Mouse (Mus musculus) inflammation-experienced regulatory T-cells, adult 6 months (primary cell): ENCODE data around the gene Rps6ka5. TPM values are rescaled to one million over a fixed set of nuclear protein-coding genes. Genes with fewer than 3 reads are reported as not detected.

Experiments used
- ATAC-seq: one replicate; pipeline ENCODE4 v1.8.0; 2017
- polyA plus RNA-seq, 3 experiments: library from polyadenylated mRNA; unstranded; fragments of 100-300 nt; shearing (Covaris generic); gene quantifications; one replicate each; pipeline ENCODE4 v1.2.1; 2017

Rps6ka5 gene
- polyA plus RNA-seq, 3 experiments from 2014 or later, result 3.1 to 6.5 (median 5.4) TPM

DNA sequence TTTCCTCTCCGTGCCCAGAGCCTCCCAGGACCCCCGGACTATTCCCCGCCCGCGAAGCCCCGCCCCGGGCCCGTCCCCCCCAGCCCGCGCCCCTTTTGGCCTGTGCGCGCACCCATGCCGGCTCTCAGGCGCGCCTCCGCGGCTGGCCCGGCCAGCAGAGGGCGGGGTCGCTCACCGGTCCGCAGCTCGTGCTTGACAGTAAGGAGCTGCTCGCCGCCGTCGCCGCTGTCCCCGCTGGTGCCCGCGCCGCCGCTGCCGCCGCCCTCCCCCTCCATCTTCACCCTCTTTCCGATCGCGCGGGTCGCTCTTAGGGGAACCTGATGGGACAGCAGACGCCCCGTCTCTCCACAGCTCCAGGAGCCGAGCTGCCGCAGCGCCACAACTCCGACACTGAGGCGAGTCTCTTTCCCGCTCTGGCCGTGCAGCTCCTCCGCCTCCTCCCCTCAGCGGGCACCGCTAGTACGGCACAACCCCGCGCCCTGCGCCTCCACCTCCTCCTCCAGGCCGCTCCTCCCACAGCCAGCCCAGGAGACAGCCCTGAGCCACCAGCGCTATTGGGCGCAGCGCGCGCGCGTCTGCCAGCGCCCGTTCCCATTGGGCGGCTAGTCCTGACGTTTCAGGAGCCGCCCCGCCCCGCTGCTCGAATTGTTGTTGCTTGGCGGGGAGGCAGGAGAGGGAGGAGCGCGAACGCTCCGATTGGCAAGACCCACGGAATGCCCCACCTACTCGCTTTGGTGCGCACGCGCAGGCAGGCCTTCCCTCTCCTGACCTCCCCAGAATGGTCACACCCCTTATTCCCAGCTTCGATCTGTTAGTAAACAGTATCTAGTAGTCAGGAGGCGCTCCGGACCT, 2.0 kb downstream of the Rps6ka5 start:
- peak; percentile 95 for ATAC-seq

DNA sequence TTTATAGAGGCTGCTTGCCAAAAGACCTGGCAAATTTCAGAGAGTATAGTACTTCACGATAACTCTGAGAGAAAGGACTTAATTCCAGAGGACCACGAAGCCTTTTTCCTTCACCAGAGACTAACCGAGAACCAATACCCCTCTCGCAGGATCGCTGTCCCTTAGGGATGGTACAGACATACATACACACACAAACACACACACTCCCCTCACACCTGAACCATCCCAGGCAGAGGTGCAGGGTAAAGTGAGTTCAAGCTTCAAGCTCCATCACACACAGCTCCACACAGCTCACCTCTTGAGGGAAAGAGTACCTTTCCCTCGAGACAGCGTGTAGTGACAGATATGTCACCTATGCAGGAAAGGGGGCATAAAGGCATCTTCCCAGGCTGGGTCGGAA, 2.6 kb downstream of the Rps6ka5 start:
- no peak for ATAC-seq

DNA sequence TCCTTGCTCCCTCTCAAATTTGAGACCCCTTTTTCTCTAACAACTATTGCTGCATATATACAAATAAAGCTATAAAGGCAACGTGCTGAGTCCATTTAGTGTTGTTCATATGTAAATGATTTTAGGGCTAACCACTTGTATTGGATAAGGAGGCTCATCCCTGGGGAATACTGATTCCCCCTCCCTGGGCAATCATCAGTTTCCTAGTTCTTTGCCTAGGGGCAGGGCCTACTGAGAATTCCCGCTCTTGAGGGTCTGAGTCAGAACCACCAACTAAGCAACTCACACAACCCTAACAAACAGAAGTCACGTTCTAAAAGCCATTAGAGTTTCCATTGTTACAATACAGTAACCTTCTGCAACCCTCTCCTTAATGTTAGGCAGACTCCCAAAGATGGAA, 6.0 kb downstream of the Rps6ka5 start:
- no peak for ATAC-seq

DNA sequence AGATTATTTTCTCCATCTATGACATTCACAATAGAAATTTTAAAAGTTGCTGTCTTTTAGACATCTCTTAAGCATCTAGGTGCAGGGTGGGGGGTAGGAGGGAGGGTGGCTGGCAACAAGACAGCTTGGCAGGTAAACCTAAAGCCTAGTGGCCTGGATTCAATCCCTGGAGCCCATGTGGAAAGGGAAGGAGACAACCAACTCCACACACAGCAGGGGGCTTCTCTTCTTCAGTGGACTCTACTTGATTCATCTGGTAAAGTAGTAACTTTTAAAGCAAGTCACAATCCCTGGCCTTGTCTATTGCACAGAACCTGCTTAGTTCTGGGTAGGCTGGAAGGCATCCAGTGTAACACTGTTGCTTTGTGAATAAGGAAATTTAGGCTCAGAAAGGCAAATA, 9.3 kb downstream of the Rps6ka5 start:
- ATAC-seq, result no peak

DNA sequence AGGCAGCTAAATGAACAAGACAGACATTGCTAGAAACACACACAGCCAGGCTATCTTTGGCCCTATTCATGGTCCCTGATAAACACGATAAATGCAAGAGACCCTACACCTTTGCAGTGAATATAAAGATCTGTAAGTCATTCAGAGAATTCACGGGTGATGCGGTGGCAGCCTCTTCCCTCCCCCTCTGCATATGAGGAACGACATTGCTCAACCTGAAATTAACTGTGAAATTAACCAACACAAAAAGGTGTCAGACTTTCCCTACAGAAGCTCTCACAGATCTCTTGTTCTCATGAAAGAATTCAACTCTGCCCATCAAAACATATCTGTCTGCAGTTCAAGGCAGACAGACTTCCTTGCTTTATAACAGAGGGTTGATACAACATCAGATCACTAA, 9.8 kb downstream of the Rps6ka5 start:
- ATAC-seq, result no peak

DNA sequence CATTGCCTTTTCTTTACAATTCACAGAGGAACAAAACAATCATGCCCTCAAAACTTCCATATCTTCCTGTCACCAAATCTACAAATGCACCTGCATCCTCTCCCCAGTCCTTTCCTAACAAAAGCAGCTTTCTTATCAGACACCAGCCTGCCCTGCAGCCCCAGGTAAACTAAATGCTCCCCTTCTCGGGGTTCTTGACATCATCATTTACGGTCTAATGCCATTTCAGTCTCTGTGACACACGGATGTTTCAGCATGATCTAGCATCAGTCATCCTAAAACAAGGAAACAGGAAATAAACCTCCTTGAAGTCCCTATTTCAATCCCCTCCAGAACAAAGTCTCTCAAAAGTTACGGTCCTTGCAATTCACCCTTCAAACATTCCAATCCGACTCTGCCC, 15.0 kb downstream of the Rps6ka5 start:
- ATAC-seq, result no peak

DNA sequence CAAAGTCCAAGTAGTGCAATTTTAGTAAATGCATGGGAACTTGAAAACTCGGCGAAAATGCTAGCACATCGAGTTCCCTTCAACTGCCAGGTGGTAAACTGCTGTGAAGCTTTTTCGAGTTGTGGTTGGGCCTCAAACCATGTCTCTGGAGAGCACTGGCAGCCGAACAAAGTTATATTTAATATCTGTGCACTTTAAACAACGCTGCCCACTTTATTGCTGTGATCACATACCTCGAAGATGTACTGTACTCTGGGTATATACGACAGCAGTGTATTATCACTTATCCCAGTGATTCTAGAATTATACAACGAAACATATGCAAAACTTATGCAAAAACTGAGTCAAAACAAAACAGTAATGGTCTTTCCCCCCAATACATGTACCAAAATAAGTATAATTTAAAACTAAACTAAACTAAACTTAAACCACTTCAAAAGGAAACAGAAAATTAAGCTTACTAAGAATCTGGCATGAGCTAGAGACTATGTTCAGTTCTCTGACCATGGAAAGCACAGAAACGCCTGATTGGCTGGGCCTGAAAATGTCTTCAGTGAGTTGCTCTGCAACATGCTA, 15.6 kb downstream of the Rps6ka5 start:
- peak; percentile 63 for ATAC-seq

DNA sequence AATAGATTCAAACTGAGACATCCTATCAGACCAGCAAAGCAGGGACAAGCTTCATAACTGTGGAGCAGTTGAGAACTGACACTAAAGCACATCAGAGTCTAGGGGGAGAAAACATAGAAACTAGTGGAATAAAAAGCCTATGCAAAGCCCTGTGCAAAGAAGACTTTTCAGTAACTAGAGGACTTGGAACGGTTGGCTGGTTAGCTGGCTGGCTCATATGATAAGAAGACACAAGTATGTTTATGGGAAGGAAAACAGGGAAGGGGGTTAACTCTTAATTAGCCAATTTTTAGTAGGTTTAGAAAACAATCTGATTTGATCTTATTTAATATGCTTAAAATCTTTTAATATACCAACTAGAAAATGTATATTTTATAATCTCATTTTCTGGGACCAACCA, 16.4 kb downstream of the Rps6ka5 start:
- ATAC-seq, result no peak

DNA sequence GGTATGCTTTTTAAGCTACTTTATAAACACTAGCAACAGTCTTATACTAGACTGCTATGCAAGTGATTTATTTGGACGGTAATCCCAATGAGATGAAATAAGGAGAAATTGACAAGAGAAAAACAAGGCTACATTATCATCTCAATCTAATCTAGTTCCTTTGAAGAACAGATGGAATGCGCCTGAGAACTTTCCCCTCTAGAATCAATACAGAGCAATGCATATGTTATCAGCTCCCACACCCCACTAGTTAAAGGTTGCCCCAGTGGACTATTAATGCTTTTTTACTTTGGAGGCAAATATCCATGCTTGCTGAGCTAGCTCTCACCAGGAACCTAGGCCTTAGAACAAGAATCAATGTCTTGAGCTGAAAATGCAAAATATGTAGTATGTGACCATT, 19.5 kb downstream of the Rps6ka5 start:
- ATAC-seq, result no peak

DNA sequence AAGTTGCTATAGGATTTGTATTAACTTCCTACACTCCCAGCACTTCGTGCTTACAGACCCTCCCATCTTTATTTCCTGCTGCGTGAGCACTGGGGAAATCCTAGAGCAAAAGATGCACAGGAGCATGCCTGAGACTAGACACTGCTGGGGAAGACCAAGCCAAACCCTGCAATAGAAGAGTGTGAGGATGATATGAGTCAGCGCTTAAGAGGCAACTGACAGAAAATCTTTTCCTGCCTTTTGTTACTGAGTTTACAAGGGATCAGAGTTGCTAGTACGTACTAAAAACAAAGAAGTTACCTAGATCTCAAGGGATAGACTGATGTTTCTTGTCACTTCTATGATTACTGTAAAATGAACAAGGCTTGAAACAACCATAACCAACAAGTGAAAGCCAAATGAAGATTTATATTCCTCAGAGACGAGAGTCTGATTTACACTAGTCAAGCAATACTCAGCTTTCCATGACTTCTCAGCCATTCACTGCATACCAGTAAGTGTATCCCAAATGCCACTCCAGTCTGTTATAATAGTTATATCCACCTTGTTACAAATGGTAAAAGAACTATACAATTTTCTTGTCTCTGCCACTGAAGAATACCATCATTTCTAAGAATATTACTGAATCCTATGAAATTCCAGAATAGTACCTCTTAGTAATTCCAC, 21.6 kb downstream of the Rps6ka5 start:
- ATAC-seq, result no peak

DNA sequence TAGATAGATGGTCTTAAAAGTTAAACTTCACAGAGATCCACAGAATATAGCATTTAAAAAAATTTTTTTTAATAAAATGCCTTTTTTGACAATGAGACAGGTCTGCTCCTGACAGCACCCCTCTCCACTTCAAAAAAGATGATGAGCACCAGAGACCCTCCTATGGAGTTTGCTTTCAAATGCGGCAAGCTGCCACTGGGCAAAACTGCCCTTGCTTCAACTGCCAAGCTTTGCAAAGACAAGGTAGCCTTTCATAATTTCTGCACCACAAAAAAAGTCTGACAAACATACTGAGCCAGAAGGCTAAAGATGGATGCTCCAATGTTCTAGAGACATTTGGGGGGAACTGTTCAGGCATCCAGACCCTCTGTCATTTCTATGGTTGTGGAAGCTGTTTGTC, 28.8 kb downstream of the Rps6ka5 start:
- no peak for ATAC-seq

DNA sequence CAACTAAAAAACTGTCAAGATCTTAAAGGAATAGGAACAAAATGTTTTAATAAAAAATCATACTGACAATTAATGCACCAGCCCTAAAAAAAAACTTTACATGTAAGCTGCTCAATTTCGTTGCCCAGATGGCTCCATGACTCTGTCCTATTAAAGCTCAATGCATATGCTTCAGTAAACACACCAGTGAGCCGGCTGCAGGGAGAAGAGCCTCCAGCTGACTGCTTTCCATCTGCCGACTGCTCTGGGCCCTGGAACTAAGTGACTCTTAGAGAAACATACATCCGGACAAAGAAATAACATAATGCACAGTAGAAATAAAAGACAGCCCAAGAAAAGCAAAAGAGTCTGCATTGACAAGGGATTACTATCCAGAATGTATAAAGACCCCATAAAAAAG, 30.2 kb downstream of the Rps6ka5 start:
- no peak for ATAC-seq

DNA sequence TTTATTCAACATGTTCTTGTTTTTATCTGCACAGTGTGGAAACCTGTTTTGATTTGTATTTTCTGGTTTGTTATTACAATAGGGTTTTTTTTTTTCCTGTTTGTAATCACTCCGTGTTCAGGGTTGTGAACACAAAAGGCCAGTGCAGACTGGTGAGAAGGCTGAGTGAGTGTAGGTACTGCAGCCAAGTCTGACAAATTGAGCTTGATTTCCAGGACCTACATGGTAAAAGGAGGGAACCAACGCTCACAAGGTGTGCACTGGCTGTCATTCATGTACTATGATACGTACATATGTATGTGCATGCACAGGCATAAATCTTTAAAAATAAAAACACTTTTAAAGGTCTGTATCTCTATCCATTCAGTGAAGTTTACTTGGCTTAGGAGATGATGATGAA, 31.5 kb downstream of the Rps6ka5 start:
- no peak for ATAC-seq

DNA sequence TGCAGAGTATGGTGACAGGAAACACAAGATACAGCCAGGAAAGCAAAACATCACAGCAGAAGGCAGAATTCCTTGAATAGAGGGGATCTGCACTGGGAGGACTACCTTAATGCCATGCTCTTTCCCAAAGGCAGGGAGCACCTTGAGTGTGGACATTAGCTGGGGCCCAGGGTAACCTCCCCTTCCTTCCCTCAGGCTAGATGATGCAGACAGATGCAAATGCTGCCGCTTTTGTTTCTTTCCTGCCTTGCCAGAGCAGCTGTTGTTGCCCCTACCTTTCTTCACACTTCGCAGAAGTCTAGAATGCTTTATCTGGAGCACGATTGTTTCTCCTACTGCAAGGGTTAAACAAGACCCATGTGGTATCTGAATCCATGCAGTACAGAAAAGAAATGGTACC, 34.6 kb downstream of the Rps6ka5 start:
- ATAC-seq, result no peak

DNA sequence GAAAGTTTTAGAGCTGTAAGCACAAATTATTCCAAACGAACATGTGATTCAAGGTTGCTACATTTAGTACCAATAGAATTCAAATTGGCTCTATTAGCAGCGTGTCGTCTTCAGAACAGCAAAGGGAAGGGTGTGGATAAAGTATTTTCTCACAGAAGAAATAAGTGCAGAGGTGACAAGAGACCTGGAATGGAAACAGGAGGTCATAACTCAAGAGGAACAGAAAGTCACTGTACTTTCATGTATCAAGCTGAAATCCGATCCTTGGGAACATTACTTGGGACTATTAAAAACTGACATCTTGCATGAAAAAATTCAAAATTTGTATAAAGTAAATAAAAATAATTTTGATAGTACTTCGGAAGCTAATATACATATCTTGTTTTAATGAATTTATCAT, 36.3 kb downstream of the Rps6ka5 start:
- no peak for ATAC-seq

DNA sequence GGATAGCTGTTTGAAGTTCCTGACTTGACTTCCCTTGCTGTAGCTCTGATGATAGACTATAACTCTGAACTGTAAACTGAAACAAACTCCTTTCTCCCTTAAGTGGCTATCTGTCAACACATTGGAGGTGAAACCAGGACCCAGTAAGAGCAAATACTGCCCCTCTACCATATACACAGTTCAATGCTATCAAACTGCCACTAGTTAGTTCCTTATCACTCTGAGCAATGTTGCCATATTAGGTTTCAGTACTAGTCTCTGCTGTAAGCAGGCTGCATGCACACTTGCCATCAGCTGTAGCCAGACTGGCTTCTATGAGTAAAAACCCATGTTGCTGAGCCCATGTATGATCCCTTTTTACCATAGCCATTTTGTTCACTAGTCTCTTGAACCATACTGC, 38.6 kb downstream of the Rps6ka5 start:
- ATAC-seq, result no peak

DNA sequence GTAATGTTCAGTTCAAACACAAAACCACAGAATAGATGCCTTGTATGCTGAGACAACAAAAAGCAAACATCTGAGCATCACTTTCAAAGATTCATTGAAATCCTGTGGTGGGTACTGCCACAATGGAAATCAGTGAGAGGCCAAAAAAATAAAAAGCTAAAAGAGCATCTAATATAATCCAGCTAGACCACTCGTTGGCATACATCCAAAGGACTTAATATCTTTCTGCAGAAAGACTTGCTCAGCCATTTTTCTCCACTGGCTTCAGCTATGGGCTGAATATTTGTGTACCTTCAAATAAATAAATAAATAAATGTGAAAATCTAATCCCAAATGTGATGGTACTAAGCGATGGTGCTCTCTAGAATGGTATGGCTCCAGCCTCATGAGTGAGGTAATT, 39.8 kb downstream of the Rps6ka5 start:
- no peak for ATAC-seq

DNA sequence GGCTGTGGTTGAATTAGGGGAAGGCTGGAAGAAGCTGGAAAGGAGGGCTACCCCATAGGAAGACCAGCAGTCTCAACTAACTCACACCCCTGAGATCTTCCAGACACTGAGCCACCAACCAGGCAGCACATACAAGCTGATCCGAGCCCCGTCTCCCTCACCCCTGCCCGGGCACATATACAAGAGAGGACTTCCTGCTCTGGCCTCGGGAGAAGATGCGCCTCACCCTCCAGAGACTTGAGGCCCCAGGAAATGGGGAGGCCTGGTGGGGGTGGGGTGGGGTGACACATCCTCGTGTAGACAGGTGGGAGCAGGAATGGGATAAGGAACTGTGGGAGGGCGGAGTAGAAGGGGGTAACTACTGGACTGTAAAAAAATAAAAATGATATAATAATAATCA, 45.0 kb downstream of the Rps6ka5 start:
- peak; percentile 60 for ATAC-seq

DNA sequence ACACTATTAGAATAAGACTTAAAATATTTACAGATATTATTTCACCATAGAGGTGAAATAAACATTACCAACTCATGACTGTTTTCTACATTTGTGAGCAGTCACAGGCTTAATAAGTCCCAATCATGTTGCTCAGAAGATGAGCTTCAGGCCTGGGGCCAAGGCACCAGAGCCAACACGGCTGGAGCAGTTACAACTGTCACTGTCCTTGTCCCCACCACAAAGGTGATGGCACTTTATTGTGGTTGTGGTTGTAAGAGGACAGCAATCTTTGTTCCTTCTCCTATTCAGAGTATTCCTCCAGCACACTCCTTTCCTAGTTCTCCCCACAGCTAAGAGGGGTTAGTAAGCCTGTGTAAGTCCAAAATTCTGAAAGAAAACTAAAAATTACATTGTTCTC, 45.5 kb downstream of the Rps6ka5 start:
- ATAC-seq, result no peak

DNA sequence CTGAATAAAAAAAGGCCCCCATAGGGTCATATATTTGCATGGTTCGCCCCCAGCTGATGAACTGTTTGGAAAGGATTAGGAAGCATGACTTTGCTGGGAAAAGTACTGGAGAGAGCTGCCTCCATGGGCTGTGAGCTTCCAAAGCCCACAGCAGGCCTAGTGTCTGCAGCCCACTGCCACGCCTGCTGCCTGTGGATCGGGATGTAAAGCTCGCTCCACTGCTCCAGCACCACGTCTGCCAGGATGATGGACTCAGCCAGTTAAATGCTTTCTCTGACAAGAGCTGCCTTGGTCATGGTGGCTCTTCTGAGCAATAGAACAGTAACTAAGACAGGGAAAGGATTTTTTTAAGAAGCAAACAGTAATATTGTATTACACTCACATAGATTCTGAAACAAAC, 46.1 kb downstream of the Rps6ka5 start:
- ATAC-seq, result no peak

DNA sequence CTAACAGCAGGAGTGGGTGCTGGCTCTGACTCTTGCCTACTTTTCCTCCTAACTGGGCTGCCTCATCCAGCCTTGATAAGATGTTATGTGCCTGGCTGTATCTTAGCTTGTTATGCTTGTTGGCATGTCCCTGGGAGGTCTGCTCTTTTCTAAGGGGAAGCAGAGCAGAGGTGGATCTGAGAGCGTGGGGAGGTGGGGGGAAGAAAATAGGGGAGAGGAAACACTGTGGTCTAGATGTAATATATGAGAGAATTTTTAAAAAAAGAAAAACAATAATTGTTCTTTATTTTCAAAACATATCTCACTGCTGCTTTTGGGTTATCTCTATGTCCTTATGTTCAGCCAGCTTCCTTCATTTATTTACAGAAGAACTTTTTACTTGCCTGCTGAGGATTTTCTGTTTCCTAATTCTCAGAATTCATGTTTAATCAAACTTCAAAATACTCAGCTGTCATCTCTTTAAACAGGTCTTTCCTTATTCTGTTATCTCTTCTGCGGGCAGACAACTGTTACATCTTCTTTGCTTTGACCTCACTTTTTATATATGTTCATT, 56.1 kb downstream of the Rps6ka5 start:
- no peak for ATAC-seq

DNA sequence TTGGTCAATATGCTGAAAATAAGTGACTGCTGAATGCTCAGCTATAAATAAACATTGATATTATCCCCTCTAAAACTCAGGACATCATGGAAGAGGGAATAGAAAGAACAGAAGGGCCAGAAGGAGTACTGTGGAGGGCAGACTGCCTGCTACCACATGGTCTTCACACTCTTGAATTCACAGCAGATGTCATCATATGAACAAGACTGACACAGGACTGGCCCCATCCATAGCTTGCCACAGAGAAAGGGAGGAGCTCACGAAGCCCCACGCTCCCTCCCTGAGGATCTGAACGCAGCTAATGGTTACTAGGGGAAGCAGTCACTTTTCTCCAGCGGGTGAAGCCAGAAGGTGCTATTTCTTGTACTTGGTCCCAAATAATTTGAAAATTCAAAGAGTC, 61.5 kb downstream of the Rps6ka5 start:
- no peak for ATAC-seq

DNA sequence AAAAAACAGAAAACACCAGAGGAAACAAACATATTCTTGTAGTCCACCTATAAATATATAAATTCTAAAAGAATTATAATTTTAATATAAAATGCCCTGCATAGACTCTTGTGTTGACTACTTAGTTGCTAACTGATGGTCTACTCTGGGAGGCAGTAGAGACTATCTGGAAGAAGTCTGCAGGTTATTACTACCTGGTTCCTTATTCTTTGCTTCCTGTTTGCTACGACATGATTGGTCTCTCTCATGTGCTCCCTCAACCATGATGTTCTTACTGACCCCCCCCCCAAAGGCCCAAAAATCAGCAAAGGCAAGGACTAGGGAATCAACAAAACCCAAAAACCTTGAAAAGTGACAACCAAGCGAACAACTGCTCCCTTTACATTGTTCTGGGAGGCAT, 66.7 kb downstream of the Rps6ka5 start:
- no peak for ATAC-seq

DNA sequence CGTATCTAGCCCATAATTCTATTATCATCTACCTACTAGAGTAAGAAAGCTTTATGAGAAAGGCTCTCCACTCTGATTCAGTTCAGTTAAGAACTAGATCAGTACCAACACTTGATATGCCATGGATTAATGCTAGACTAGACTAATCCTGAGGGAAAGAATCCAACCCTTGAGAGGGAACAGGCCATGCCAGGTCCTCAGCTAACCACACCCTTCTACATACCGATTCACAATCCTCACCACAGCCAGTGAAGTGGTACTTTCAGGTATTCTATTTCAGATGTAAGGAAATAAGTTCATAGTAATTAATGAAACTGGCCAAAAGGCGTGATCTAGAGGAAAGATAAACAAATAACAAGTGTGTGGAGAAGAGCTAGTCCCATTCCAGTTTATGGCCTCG, 70.8 kb downstream of the Rps6ka5 start:
- no peak for ATAC-seq
